8 mouse cellular contexts compared by ENCODE assay signal in genomic region chr17:37047332-37047976, GRCm38 (mm10). TPM values are rescaled to one million over a fixed set of nuclear protein-coding genes. Genes with fewer than 3 reads are reported as not detected.
DNase-seq lines count a peak whose midpoint lies in the region; ATAC-seq lines count a peak whose summit lies in the region.

No protein-coding gene starts in this region.

- H3K9ac ChIP-seq in lung, embryonic 15.5 days, result no peak overlapping the region; the same call in 1 of the 2 replicates
- H3K9ac ChIP-seq in intestine, embryonic 14.5 days (ENCODE audit: low read length), result no peak overlapping the region

- intact Hi-C loops in left cerebral cortex, postnatal 25 days (cut with DNase I), result loop anchor here (1.0 to 5.0 kb wide), 4 partner anchors 51 to 155 kb away; partner anchors contain the start of genes Ppp1r11 and Trim40

- H3K9me3 ChIP-seq in lung, embryonic 15.5 days, result no peaks in the 10 kb centered on the region
- H3K9me3 ChIP-seq in intestine, embryonic 14.5 days (ENCODE audit: control insufficient read depth, low read length), result no peaks in the 10 kb centered on the region

- H3K36me3 ChIP-seq in lung, embryonic 15.5 days, result no peaks in the 10 kb centered on the region
- no peaks in the 10 kb centered on the region for H3K36me3 ChIP-seq in intestine, embryonic 14.5 days (ENCODE audit: control insufficient read depth, insufficient read depth, low read length)
- no peaks in the 10 kb centered on the region for H3K36me3 ChIP-seq in splenic B cell, adult 2 months (ENCODE audit: control insufficient read depth, insufficient read depth, low read length, poor library complexity, severe bottlenecking)

- 25% methylated on average over 19 of the region's 19 CpGs for WGBS in lung, embryonic 15.5 days
- WGBS in intestine, embryonic 14.5 days, result 24% methylated on average over 19 of the region's 19 CpGs

- peak overlapping the region; percentile 91 for H3K4me3 ChIP-seq in lung, embryonic 15.5 days
- peak overlapping the region; percentile 74 for H3K4me3 ChIP-seq in intestine, embryonic 14.5 days (ENCODE audit: low read depth, low read length)

- DNase-seq in lung, postnatal 4 days, result no peak
- DNase-seq in cerebellum, postnatal 25 days, result peak; percentile 43 to 44
- no peak for DNase-seq in intestine, embryonic 14.5 days (ENCODE audit: low spot score)
- peak; percentile 1 for DNase-seq in splenic B cell, adult 2 months (ENCODE audit: low read depth, low spot score)
- DNase-seq in adrenal gland, postnatal 25 days, result no peak
- DNase-seq in layer of hippocampus, postnatal 36 days, result no peak
- DNase-seq in left cerebral cortex, postnatal 25 days (ENCODE audit: low spot score in 2 of 2), result no peak

- no peak overlapping the region for H3K27ac ChIP-seq in lung, embryonic 15.5 days
- no peak overlapping the region for H3K27ac ChIP-seq in intestine, embryonic 14.5 days (ENCODE audit: low read depth)

- peaks cover 46% of the 10 kb centered on the region for H3K4me1 ChIP-seq in lung, embryonic 15.5 days
- peaks cover 15% of the 10 kb centered on the region for H3K4me1 ChIP-seq in intestine, embryonic 14.5 days (replicated peaks; ENCODE audit: control insufficient read depth, insufficient read depth, low read length)

- no peak for ATAC-seq in lung, embryonic 15.5 days (ENCODE audit: borderline replicate concordance, extremely low read depth, low FRiP score, low TSS enrichment)
- no peak for ATAC-seq in intestine, embryonic 14.5 days (replicated peaks; ENCODE audit: low FRiP score, low TSS enrichment, low read depth)

- peak overlapping the region; percentile 96 for H3K4me2 ChIP-seq in lung, embryonic 15.5 days
- peak overlapping the region; percentile 88 for H3K4me2 ChIP-seq in intestine, embryonic 14.5 days (ENCODE audit: low read length)

- H3K27me3 ChIP-seq in lung, embryonic 15.5 days, result peaks cover 9% of the 10 kb centered on the region; the same call in 1 of the 2 replicates
- H3K27me3 ChIP-seq in intestine, embryonic 14.5 days (replicated peaks; ENCODE audit: control insufficient read depth, insufficient read depth, low read length), result no peaks in the 10 kb centered on the region
- no peaks in the 10 kb centered on the region for H3K27me3 ChIP-seq in splenic B cell, adult 2 months (ENCODE audit: control insufficient read depth, insufficient read depth, low read length, poor library complexity, severe bottlenecking)

RNA-seq across cellular contexts. Expression of gene Gabbr1, which starts 1.7 kb away (rescaled TPM):
- polyA plus RNA-seq in lung, embryonic 15.5 days (2015; fragmentation: Nextera tagmentation; extraction: Ambion mirVana), result 9.4 and 9.7 TPM in 2 replicates
- polyA plus RNA-seq in intestine, embryonic 14.5 days (2014; fragmentation: Nextera tagmentation; extraction: Ambion mirVana), result 12.6 and 13.7 TPM in 2 replicates
- 39.6 and 46.0 TPM in 2 replicates for total RNA-seq in adrenal gland, postnatal 25 days (2021)
- 100 to 1,000 TPM; 688 to 703 TPM for total RNA-seq in layer of hippocampus, postnatal 36 days (2021)
- 100 to 1,000 TPM; 670 to 698 TPM for total RNA-seq in left cerebral cortex, postnatal 25 days (2021)

RNA-seq across cellular contexts. Expression of gene Mog, which starts 24.3 kb away (rescaled TPM):
- polyA plus RNA-seq in lung, embryonic 15.5 days (2015; fragmentation: Nextera tagmentation; extraction: Ambion mirVana), result 0.14 TPM in 1 of 2 replicates, not detected in the other
- polyA plus RNA-seq in intestine, embryonic 14.5 days (2014; fragmentation: Nextera tagmentation; extraction: Ambion mirVana), result 0.14 and 0.24 TPM in 2 replicates
- not detected in 2 replicates for total RNA-seq in adrenal gland, postnatal 25 days (2021)
- total RNA-seq in layer of hippocampus, postnatal 36 days (2021), result 10 to 100 TPM; 67.6 to 72.6 TPM
- total RNA-seq in left cerebral cortex, postnatal 25 days (2021), result 10 to 100 TPM; 51.6 to 68.2 TPM

RNA-seq across cellular contexts. Expression of gene Olfr90, which starts 40.8 kb away (rescaled TPM):
- not detected in 2 replicates for polyA plus RNA-seq in lung, embryonic 15.5 days (2015; fragmentation: Nextera tagmentation; extraction: Ambion mirVana)
- 0.07 TPM in 1 of 2 replicates, not detected in the other for polyA plus RNA-seq in intestine, embryonic 14.5 days (2014; fragmentation: Nextera tagmentation; extraction: Ambion mirVana)
- not detected in 2 replicates for total RNA-seq in adrenal gland, postnatal 25 days (2021)
- not detected for total RNA-seq in layer of hippocampus, postnatal 36 days (2021)
- total RNA-seq in left cerebral cortex, postnatal 25 days (2021), result not detected

RNA-seq across cellular contexts. Expression of gene Zfp57, which starts 46.5 kb away (rescaled TPM):
- polyA plus RNA-seq in lung, embryonic 15.5 days (2015; fragmentation: Nextera tagmentation; extraction: Ambion mirVana), result 77.9 and 79.8 TPM in 2 replicates
- 78.3 and 85.0 TPM in 2 replicates for polyA plus RNA-seq in intestine, embryonic 14.5 days (2014; fragmentation: Nextera tagmentation; extraction: Ambion mirVana)
- total RNA-seq in adrenal gland, postnatal 25 days (2021), result 2.5 and 3.8 TPM in 2 replicates
- total RNA-seq in layer of hippocampus, postnatal 36 days (2021), result 10 to 100 TPM; 15.9 to 18.1 TPM
- 10 to 100 TPM; 14.5 to 17.6 TPM for total RNA-seq in left cerebral cortex, postnatal 25 days (2021)

RNA-seq across cellular contexts. Expression of gene Olfr91, which starts 50.6 kb away (rescaled TPM):
- not detected in 2 replicates for polyA plus RNA-seq in lung, embryonic 15.5 days (2015; fragmentation: Nextera tagmentation; extraction: Ambion mirVana)
- not detected in 2 replicates for polyA plus RNA-seq in intestine, embryonic 14.5 days (2014; fragmentation: Nextera tagmentation; extraction: Ambion mirVana)
- total RNA-seq in adrenal gland, postnatal 25 days (2021), result not detected in 2 replicates
- not detected for total RNA-seq in layer of hippocampus, postnatal 36 days (2021)
- not detected for total RNA-seq in left cerebral cortex, postnatal 25 days (2021)

Comparison
In these comparisons a context has a peak if more than half of its experiments do, and no peak if none do; other contexts are left out.
1. DNase-seq: peak in cerebellum, postnatal 25 days (2 of 2) and splenic B cell, adult 2 months (single experiment); none in lung, postnatal 4 days (0 of 2), intestine, embryonic 14.5 days (single experiment), adrenal gland, postnatal 25 days (single experiment), layer of hippocampus, postnatal 36 days (0 of 2) and left cerebral cortex, postnatal 25 days (0 of 2).
2. RNA of gene Gabbr1, which starts 1.7 kb away (total RNA-seq): 688 to 703 TPM in layer of hippocampus, postnatal 36 days and 670 to 698 TPM in left cerebral cortex, postnatal 25 days; 39.6 to 46.0 TPM in adrenal gland, postnatal 25 days; every median in the first group is over 10 times any median in the second.
3. RNA of gene Mog, which starts 24.3 kb away (total RNA-seq): 67.6 to 72.6 TPM in layer of hippocampus, postnatal 36 days and 51.6 to 68.2 TPM in left cerebral cortex, postnatal 25 days; not detected in adrenal gland, postnatal 25 days; every median in the first group is over 10 times any median in the second.